Mouse (Mus musculus) testis, adult 2 months (tissue): ENCODE measurements around the gene Pde4d.

Experiments
- CTCF ChIP-seq: fragments of 200-500 bp; IDR thresholded peaks from 2 replicates; pipeline ENCODE4 v1.5.1; 2012; ENCODE audit warnings: low read depth, mild to moderate bottlenecking, inconsistent platforms, low read length, moderate library complexity; ENCODE audit not compliant: control insufficient read depth, insufficient read depth, insufficient replicate concordance
- POLR2A ChIP-seq: fragments of 200-500 bp; IDR thresholded peaks from 2 replicates; pipeline ENCODE4 v1.6.1; 2012; ENCODE audit warnings: low read depth, mild to moderate bottlenecking, inconsistent platforms, low read length, moderate library complexity; ENCODE audit not compliant: control insufficient read depth

- TF ChIP-seq CTCF (no peak), POLR2A (no peak)
These were observed 719.5 kb downstream of the Pde4d start for GRCm38 (mm10) chr13:109169335-109169606.
